Mouse (Mus musculus) MEL (cell line): Measurements from ENCODE around the gene Cpt1c. TPM values are rescaled to one million over a fixed set of nuclear protein-coding genes. Genes with fewer than 3 reads are reported as not detected.
A peak's percentile ranks its signal among the peaks of the same experiment; 100 is the strongest.

ENCODE experiments used
- DNase-seq: peaks from one replicate; pipeline ENCODE4 v3.0.0; 2011; ENCODE audit warnings: low read depth, low spot score
- H3K27ac ChIP-seq: 2 replicates; pipeline ENCODE4 v1.5.1; 2012; ENCODE audit warnings: low read depth, mild to moderate bottlenecking, control low read depth, low read length, moderate library complexity; ENCODE audit not compliant: control insufficient read depth
- H3K27me3 ChIP-seq, 2 experiments: fragments of 150-350 bp in 1 of 2; sonication (generic) in 1 of 2; 2 replicates each; pipeline ENCODE4 v1.6.1; 2012; ENCODE audit warnings: low read length in 2 of 2, mild to moderate bottlenecking in 2 of 2, improper control_type of control experiment in 1 of 2, moderate library complexity in 1 of 2; ENCODE audit not compliant: insufficient read depth in 2 of 2, control insufficient read depth in 1 of 2
- H3K36me3 ChIP-seq, 2 experiments: 2 replicates each; pipeline ENCODE4 v1.6.1; 2012 to 2014; ENCODE audit warnings: low read length in 2 of 2, improper control_type of control experiment in 1 of 2, inconsistent platforms in 1 of 2, mild to moderate bottlenecking in 1 of 2; ENCODE audit not compliant: insufficient read depth in 2 of 2, control insufficient read depth in 1 of 2
- H3K4me1 ChIP-seq, 2 experiments: fragments of 150-350 bp in 1 of 2; sonication (generic) in 1 of 2; 2 replicates each; pipeline ENCODE4 v1.6.1; 2012; ENCODE audit warnings: low read length in 2 of 2, improper control_type of control experiment in 1 of 2, mild to moderate bottlenecking in 1 of 2; ENCODE audit not compliant: insufficient read depth in 2 of 2, control insufficient read depth in 1 of 2
- H3K4me3 ChIP-seq, 2 experiments: fragments of 150-350 bp in 1 of 2; sonication (generic) in 1 of 2; 2 replicates each; pipeline ENCODE4 v1.5.1; 2012; ENCODE audit warnings: low read depth in 2 of 2, low read length in 2 of 2, mild to moderate bottlenecking in 2 of 2, moderate library complexity in 2 of 2, control low read depth in 1 of 2, improper control_type of control experiment in 1 of 2; ENCODE audit not compliant: control insufficient read depth in 1 of 2, insufficient read depth in 1 of 2
- H3K79me2 ChIP-seq: 2 replicates; pipeline ENCODE4 v1.6.1; 2012; ENCODE audit warnings: mild to moderate bottlenecking, low read length, moderate library complexity; ENCODE audit not compliant: control insufficient read depth, poor library complexity, insufficient read depth
- H3K9ac ChIP-seq: 2 replicates; pipeline ENCODE4 v1.6.1; 2012; ENCODE audit warnings: low read depth, mild to moderate bottlenecking, control low read depth, low read length, moderate library complexity; ENCODE audit not compliant: control insufficient read depth, poor library complexity, severe bottlenecking
- H3K9me3 ChIP-seq: fragments of 150-350 bp; sonication (generic); replicated peaks from 2 replicates; pipeline ENCODE4 v1.6.1; 2012; ENCODE audit warnings: mild to moderate bottlenecking, low read length, improper control_type of control experiment, moderate library complexity; ENCODE audit not compliant: insufficient read depth
- BHLHE40 ChIP-seq: IDR thresholded peaks from 2 replicates; pipeline ENCODE4 v1.6.1; 2012; ENCODE audit warnings: low read depth, mild to moderate bottlenecking, inconsistent platforms, low read length, improper control_type of control experiment, borderline replicate concordance
- CHD1 ChIP-seq: IDR thresholded peaks from 2 replicates; pipeline ENCODE4 v1.6.1; 2012; ENCODE audit warnings: low read depth, mild to moderate bottlenecking, inconsistent platforms, low read length, improper control_type of control experiment
- CHD2 ChIP-seq: IDR thresholded peaks from 2 replicates; pipeline ENCODE4 v1.6.1; 2011; ENCODE audit warnings: low read length, improper control_type of control experiment
- CTCF ChIP-seq, 3 experiments: IDR thresholded peaks in 2 of 3; conservative IDR thresholded peaks in 1 of 3; 2 replicates each; pipeline ENCODE4 v1.5.1; 2011 to 2012; ENCODE audit warnings: low read length in 3 of 3, low read depth in 2 of 3, mild to moderate bottlenecking in 2 of 3, improper control_type of control experiment in 1 of 3, inconsistent platforms in 1 of 3, mixed read lengths in 1 of 3, moderate library complexity in 1 of 3; ENCODE audit not compliant: control insufficient read depth in 1 of 3, insufficient read depth in 1 of 3, poor library complexity in 1 of 3, severe bottlenecking in 1 of 3
- E2F4 ChIP-seq: IDR thresholded peaks from 2 replicates; pipeline ENCODE4 v1.6.1; 2011; ENCODE audit warnings: low read depth, low read length, improper control_type of control experiment, borderline replicate concordance
- ELF1 ChIP-seq: IDR thresholded peaks from 2 replicates; pipeline ENCODE4 v1.6.1; 2014; ENCODE audit warnings: low read depth, mild to moderate bottlenecking, inconsistent platforms, low read length, improper control_type of control experiment, moderate library complexity
- EP300 ChIP-seq, 2 experiments: IDR thresholded peaks; 2 replicates each; pipeline ENCODE4 v1.6.1; 2011; ENCODE audit warnings: improper control_type of control experiment in 2 of 2, low read length in 2 of 2, low read depth in 1 of 2, mild to moderate bottlenecking in 1 of 2
- ETS1 ChIP-seq: IDR thresholded peaks from 2 replicates; pipeline ENCODE4 v1.6.1; 2012; ENCODE audit warnings: low read depth, mild to moderate bottlenecking, inconsistent platforms, low read length, improper control_type of control experiment, moderate library complexity
- GATA1 ChIP-seq: IDR thresholded peaks from 2 replicates; pipeline ENCODE4 v1.6.1; 2011; ENCODE audit warnings: low read depth, low read length, improper control_type of control experiment
- HCFC1 ChIP-seq: IDR thresholded peaks from 2 replicates; pipeline ENCODE4 v1.6.1; 2012; ENCODE audit warnings: low read depth, mild to moderate bottlenecking, inconsistent platforms, low read length, improper control_type of control experiment, moderate library complexity
- JUND ChIP-seq: IDR thresholded peaks from 2 replicates; pipeline ENCODE4 v1.6.1; 2011; ENCODE audit warnings: low read depth, mild to moderate bottlenecking, improper control_type of control experiment, low read length
- KAT2A ChIP-seq: conservative IDR thresholded peaks from 2 replicates; pipeline ENCODE4 v1.6.1; 2012; ENCODE audit warnings: low read depth, low read length, improper control_type of control experiment, inconsistent platforms
- MAFK ChIP-seq: IDR thresholded peaks from 2 replicates; pipeline ENCODE4 v1.6.1; 2011; ENCODE audit warnings: low read depth, mild to moderate bottlenecking, low read length, improper control_type of control experiment, borderline replicate concordance
- MAX ChIP-seq: IDR thresholded peaks from 2 replicates; pipeline ENCODE4 v1.6.1; 2011; ENCODE audit warnings: low read length, improper control_type of control experiment
- MAZ ChIP-seq: IDR thresholded peaks from 2 replicates; pipeline ENCODE4 v1.6.1; 2012; ENCODE audit warnings: low read depth, mild to moderate bottlenecking, inconsistent platforms, low read length, improper control_type of control experiment
- MEF2A ChIP-seq: IDR thresholded peaks from 2 replicates; pipeline ENCODE4 v1.6.1; 2014; ENCODE audit warnings: low read depth, mild to moderate bottlenecking, inconsistent platforms, low read length, improper control_type of control experiment; ENCODE audit not compliant: poor library complexity, insufficient replicate concordance, severe bottlenecking; ENCODE audit errors: extremely low read depth
- MXI1 ChIP-seq: IDR thresholded peaks from 2 replicates; pipeline ENCODE4 v1.6.1; 2011; ENCODE audit warnings: mild to moderate bottlenecking, low read depth, low read length, improper control_type of control experiment
- MYB ChIP-seq: IDR thresholded peaks from 2 replicates; pipeline ENCODE4 v1.6.1; 2011; ENCODE audit warnings: mild to moderate bottlenecking, low read depth, low read length, improper control_type of control experiment
- MYC ChIP-seq: IDR thresholded peaks from 2 replicates; pipeline ENCODE4 v1.6.1; 2011; ENCODE audit warnings: low read depth, mild to moderate bottlenecking, low read length, improper control_type of control experiment, moderate library complexity
- NELFE ChIP-seq: IDR thresholded peaks from 2 replicates; pipeline ENCODE4 v1.6.1; 2011; ENCODE audit warnings: low read depth, low read length, improper control_type of control experiment
- NRF1 ChIP-seq: IDR thresholded peaks from 2 replicates; pipeline ENCODE4 v1.6.1; 2014; ENCODE audit warnings: low read depth, mild to moderate bottlenecking, inconsistent platforms, low read length, improper control_type of control experiment, moderate library complexity; ENCODE audit not compliant: poor library complexity, insufficient read depth, severe bottlenecking
- POLR2A ChIP-seq, 2 experiments: IDR thresholded peaks; 2 replicates each; pipeline ENCODE4 v1.6.1; 2011 to 2012; ENCODE audit warnings: low read length in 2 of 2, mild to moderate bottlenecking in 2 of 2, control low read depth in 1 of 2, improper control_type of control experiment in 1 of 2, low read depth in 1 of 2, moderate library complexity in 1 of 2; ENCODE audit not compliant: control insufficient read depth in 1 of 2, insufficient read depth in 1 of 2, poor library complexity in 1 of 2
- POLR2AphosphoS2 ChIP-seq: IDR thresholded peaks from 2 replicates; pipeline ENCODE4 v1.6.1; 2011; ENCODE audit warnings: low read length, improper control_type of control experiment
- POLR2AphosphoS5 ChIP-seq: IDR thresholded peaks from 2 replicates; pipeline ENCODE4 v1.6.1; 2012; ENCODE audit warnings: low read depth, borderline replicate concordance, mild to moderate bottlenecking, inconsistent platforms, low read length, moderate library complexity, mixed read lengths
- RAD21 ChIP-seq: IDR thresholded peaks from 2 replicates; pipeline ENCODE4 v1.6.1; 2011; ENCODE audit warnings: mild to moderate bottlenecking, low read depth, low read length, improper control_type of control experiment
- SIN3A ChIP-seq: IDR thresholded peaks from 2 replicates; pipeline ENCODE4 v1.6.1; 2012; ENCODE audit warnings: low read length, improper control_type of control experiment, inconsistent platforms
- TAL1 ChIP-seq: IDR thresholded peaks from 2 replicates; pipeline ENCODE4 v1.6.1; 2012; ENCODE audit warnings: mild to moderate bottlenecking, inconsistent platforms, low read length, moderate library complexity, mixed read lengths
- TBP ChIP-seq: IDR thresholded peaks from 2 replicates; pipeline ENCODE4 v1.8.0; 2011; ENCODE audit warnings: low read depth, low read length, improper control_type of control experiment
- TCF12 ChIP-seq: IDR thresholded peaks from 2 replicates; pipeline ENCODE4 v1.6.1; 2014; ENCODE audit warnings: low read depth, mild to moderate bottlenecking, inconsistent platforms, low read length, improper control_type of control experiment, moderate library complexity
- UBTF ChIP-seq: IDR thresholded peaks from 2 replicates; pipeline ENCODE4 v1.6.1; 2012; ENCODE audit warnings: low read depth, mild to moderate bottlenecking, inconsistent platforms, low read length, improper control_type of control experiment, moderate library complexity, borderline replicate concordance; ENCODE audit not compliant: insufficient read depth
- USF1 ChIP-seq: IDR thresholded peaks from 2 replicates; pipeline ENCODE4 v1.6.1; 2014; ENCODE audit warnings: low read depth, mild to moderate bottlenecking, inconsistent platforms, low read length, improper control_type of control experiment, moderate library complexity
- USF2 ChIP-seq, 2 experiments: IDR thresholded peaks; 2 replicates each; pipeline ENCODE4 v1.6.1; 2011 to 2012; ENCODE audit warnings: improper control_type of control experiment in 2 of 2, low read length in 2 of 2, borderline replicate concordance in 1 of 2, inconsistent platforms in 1 of 2, low read depth in 1 of 2, mild to moderate bottlenecking in 1 of 2; ENCODE audit not compliant: insufficient read depth in 1 of 2
- ZC3H11A ChIP-seq: IDR thresholded peaks from 2 replicates; pipeline ENCODE4 v1.6.1; 2012; ENCODE audit warnings: low read depth, mild to moderate bottlenecking, inconsistent platforms, low read length, improper control_type of control experiment
- ZKSCAN1 ChIP-seq: IDR thresholded peaks from 2 replicates; pipeline ENCODE4 v1.6.1; 2012; ENCODE audit warnings: low read depth, mild to moderate bottlenecking, inconsistent platforms, low read length, improper control_type of control experiment, moderate library complexity
- ZMIZ1 ChIP-seq: IDR thresholded peaks from 2 replicates; pipeline ENCODE4 v1.6.1; 2012; ENCODE audit warnings: low read depth, mild to moderate bottlenecking, inconsistent platforms, low read length, improper control_type of control experiment, moderate library complexity
- ZNF384 ChIP-seq: IDR thresholded peaks from 2 replicates; pipeline ENCODE4 v1.6.1; 2012; ENCODE audit warnings: low read depth, mild to moderate bottlenecking, inconsistent platforms, low read length, improper control_type of control experiment
- polyA plus RNA-seq, 2 experiments: library from polyadenylated mRNA; stranded (reverse) in 1 of 2; unstranded in 1 of 2; fragments of >175 nt in 1 of 2; fragments of >200 nt in 1 of 2; gene quantifications; 2 replicates each; pipeline versions ENCODE4 v1.2.1 to v1.2.4; 2012; ENCODE audit warnings: low replicate concordance in 2 of 2, low read depth in 1 of 2; ENCODE audit not compliant: insufficient read length in 2 of 2, insufficient read depth in 1 of 2, missing spikeins in 1 of 2
- total RNA-seq: library from RNA; depleted of rRNA; stranded (reverse); fragments of 300-350 nt; gene quantifications from 2 replicates; pipeline ENCODE4 v1.2.3, GENCODE M21; 2012

Cpt1c gene
- total and polyA plus RNA-seq, 3 experiments: 0.35 to 0.81 TPM; not detected in 1

- peak; percentile 99 for DNase-seq
- H3K9ac ChIP-seq: peak within 1 kb of the TSS; percentile 91
- peak within 1 kb of the TSS; percentile 64 to 79 for H3K4me3 ChIP-seq
- no peaks in the 10 kb centered on the region for H3K27me3 ChIP-seq
- no peaks in the 10 kb centered on the region for H3K9me3 ChIP-seq
- peak within 1 kb of the TSS; percentile 98 for H3K27ac ChIP-seq
- H3K36me3 ChIP-seq: peaks cover 0 to 9% of the 10 kb centered on the region in 2 experiments; a peak in 1 of 4 replicates
- H3K4me1 ChIP-seq: no peaks in the 10 kb centered on the region
- peaks cover 22% of the 10 kb centered on the region for H3K79me2 ChIP-seq
- TF ChIP-seq USF1 (no peak), CHD1 (no peak; the same call in 1 of the 2 replicates), CHD2 (no peak), GATA1 (no peak), UBTF (peak; percentile 92; the same call in 1 of the 2 replicates), TCF12 (peak; percentile 45; the same call in 1 of the 2 replicates), TAL1 (no peak), MAX (no peak), SIN3A (peak; percentile 87), MEF2A (no peak), USF2 (IDR thresholded peaks at IDR 0.05; ENCODE audit: borderline replicate concordance in 1 of 2, insufficient read depth in 1 of 2, low read depth in 1 of 2, low read length in 2 of 2) (no peak), MXI1 (peak; percentile 87), E2F4 (no peak), MYB (peak; percentile 93), ZC3H11A (no peak), MAZ (no peak; the same call in 1 of the 2 replicates), ETS1 (peak; percentile 62), EP300 (IDR thresholded peaks at IDR 0.05; ENCODE audit: low read depth in 1 of 2, low read length in 2 of 2) (peak in 1 of 2 experiments; percentile 5; a peak in 1 of 4 replicates), MYC (peak; percentile 75), HCFC1 (peak; percentile 93), ZMIZ1 (peak; percentile 80), ELF1 (peak; percentile 90), POLR2AphosphoS5 (no peak), RAD21 (no peak), KAT2A (peak; percentile 88), JUND (no peak), BHLHE40 (peak; percentile 46; the same call in 1 of the 2 replicates), NELFE (peak; percentile 76), ZNF384 (no peak), ZKSCAN1 (no peak), POLR2A (IDR thresholded peaks at IDR 0.05; ENCODE audit: control insufficient read depth in 1 of 2, insufficient read depth in 1 of 2, low read depth in 1 of 2, low read length in 2 of 2, poor library complexity in 1 of 2) (peak; percentile 75 to 89; a peak in 3 of 4 replicates), NRF1 (peak; percentile 90), POLR2AphosphoS2 (peak; percentile 86; the same call in 1 of the 2 replicates), TBP (peak; percentile 91), CTCF (IDR thresholded peaks at IDR 0.05 in 2 of 3, conservative IDR thresholded peaks at IDR 0.05 in 1 of 3; ENCODE audit: control insufficient read depth in 1 of 3, insufficient read depth in 1 of 3, low read depth in 2 of 3, low read length in 3 of 3, poor library complexity in 1 of 3, severe bottlenecking in 1 of 3) (no peak), MAFK (no peak)
These were observed 22.7 kb upstream of the Cpt1c start, which contains the start of gene Irf3 for GRCm38 (mm10) chr7:44997231-44997939. Gene Irf3 (plus strand): TSS chr7:44997648.
